Mouse (Mus musculus): ENCODE measurements around the gene Nuak1. TPM values are rescaled to one million over a fixed set of nuclear protein-coding genes. Genes with fewer than 3 reads are reported as not detected.
A peak's percentile ranks its signal among the peaks of the same experiment; 100 is the strongest.

Gene Nuak1
- total and polyA plus RNA-seq, 2 experiments from 2014 or later = 1.7 to 36.8 TPM

DNA sequence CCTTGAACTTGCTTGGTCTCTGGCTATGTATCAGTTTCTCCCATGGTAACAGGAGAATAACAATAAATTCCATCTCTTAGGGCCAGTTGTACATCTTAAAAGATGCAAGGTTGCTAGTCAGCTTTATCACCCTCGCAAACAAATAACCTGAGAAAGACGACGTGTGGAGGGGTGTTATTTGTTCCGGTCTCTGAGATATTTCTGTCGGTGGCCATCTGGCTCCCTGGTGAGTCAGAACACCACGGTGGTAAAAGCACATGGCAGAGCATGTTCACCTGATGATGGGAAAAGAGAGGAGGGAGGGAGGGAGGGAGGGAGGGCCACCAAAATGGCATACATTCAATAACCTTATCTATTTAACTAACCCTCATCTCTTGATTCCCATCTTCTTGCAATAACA lies 86.1 kb downstream of the Nuak1 start:
- Histone ChIP-seq H3K9ac (replicated peaks; ENCODE audit: low read depth, low read length) (no peak overlapping the region), H3K27me3 (ENCODE audit: control insufficient read depth, insufficient read depth, low read length) (no peaks in the 10 kb centered on the region), H3K4me2 (ENCODE audit: low read depth, low read length) (no peak overlapping the region), H3K36me3 (replicated peaks; ENCODE audit: control insufficient read depth, insufficient read depth, low read length) (no peaks in the 10 kb centered on the region), H3K27ac (ENCODE audit: low read depth) (no peak overlapping the region), H3K4me1 (ENCODE audit: control insufficient read depth, insufficient read depth) (no peaks in the 10 kb centered on the region; the same call in 1 of the 2 replicates), H3K4me3 (ENCODE audit: low read depth, low read length) (no peak overlapping the region), H3K9me3 (replicated peaks; ENCODE audit: control insufficient read depth, low read length) (no peaks in the 10 kb centered on the region)
- TF ChIP-seq EP300 (IDR thresholded peaks at IDR 0.05; ENCODE audit: low read depth) (no peak), CTCF (IDR thresholded peaks at IDR 0.05; ENCODE audit: low read depth) (no peak)
- WGBS = 33% methylated on average over 6 of the region's 6 CpGs
- no peak for DNase-seq (ENCODE audit: low spot score)
- no peak for ATAC-seq (ENCODE audit: insufficient read depth, low read depth)

DNA sequence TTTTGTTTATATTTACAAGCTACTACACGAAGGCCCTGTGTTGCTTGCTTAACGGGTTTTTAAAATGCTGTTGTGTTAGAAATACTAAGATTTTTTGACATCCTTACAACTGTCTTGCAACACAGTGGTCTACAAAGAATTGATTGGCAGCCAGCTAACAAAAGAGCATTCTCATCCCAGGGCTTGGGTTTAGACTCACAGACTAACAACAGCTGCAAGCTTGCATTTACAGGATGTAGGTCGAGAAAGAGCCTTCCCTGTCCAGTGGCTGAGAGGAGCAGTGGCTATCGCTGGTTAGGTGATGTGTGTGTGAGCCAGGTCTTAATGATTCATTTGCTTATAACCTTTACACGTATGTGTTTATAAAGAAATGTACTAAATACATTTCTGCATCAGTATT lies 94.7 kb downstream of the Nuak1 start:
- TF ChIP-seq CTCF (IDR thresholded peaks at IDR 0.05; ENCODE audit: low read depth) (no peak), EP300 (IDR thresholded peaks at IDR 0.05; ENCODE audit: low read depth) (no peak)
- ATAC-seq (ENCODE audit: insufficient read depth, low read depth) (no peak), DNase-seq (ENCODE audit: low spot score) (no peak)
- Histone ChIP-seq H3K4me2 (ENCODE audit: low read depth, low read length) (no peak overlapping the region), H3K4me3 (ENCODE audit: low read depth, low read length) (no peak overlapping the region), H3K27me3 (ENCODE audit: control insufficient read depth, insufficient read depth, low read length) (no peaks in the 10 kb centered on the region), H3K36me3 (replicated peaks; ENCODE audit: control insufficient read depth, insufficient read depth, low read length) (no peaks in the 10 kb centered on the region), H3K9me3 (replicated peaks; ENCODE audit: control insufficient read depth, low read length) (no peaks in the 10 kb centered on the region), H3K9ac (replicated peaks; ENCODE audit: low read depth, low read length) (no peak overlapping the region), H3K4me1 (ENCODE audit: control insufficient read depth, insufficient read depth) (0 out of 2 replicates have a peak, but pooled peaks cover 10% of the 10 kb centered on the region), H3K27ac (ENCODE audit: low read depth) (no peak overlapping the region)
- 67% methylated on average over 5 of the region's 5 CpGs for WGBS

DNA sequence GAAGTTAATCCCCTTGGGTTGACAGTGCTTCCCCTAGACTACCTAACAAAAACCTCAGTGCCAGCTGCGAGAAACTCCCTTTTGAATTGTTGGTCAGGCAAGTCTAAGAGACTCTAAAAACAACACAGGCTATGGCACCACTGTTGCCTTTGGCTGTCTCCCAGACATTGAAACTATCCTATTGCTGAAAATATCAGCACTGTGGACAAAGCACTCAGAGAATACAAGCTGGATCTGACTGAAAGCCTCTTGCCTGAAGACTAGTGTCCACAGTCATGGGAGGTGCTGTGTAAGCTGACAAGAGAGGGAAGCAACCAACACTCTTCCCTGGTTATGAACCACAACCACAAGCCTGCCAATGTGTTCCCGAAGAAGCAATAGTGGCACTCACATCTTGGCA lies 96.9 kb downstream of the Nuak1 start:
- Histone ChIP-seq H3K4me2 (ENCODE audit: low read depth, low read length) (no peak overlapping the region), H3K36me3 (replicated peaks; ENCODE audit: control insufficient read depth, insufficient read depth, low read length) (no peaks in the 10 kb centered on the region), H3K4me1 (ENCODE audit: control insufficient read depth, insufficient read depth) (peaks cover 21% of the 10 kb centered on the region), H3K9ac (replicated peaks; ENCODE audit: low read depth, low read length) (no peak overlapping the region), H3K27me3 (ENCODE audit: control insufficient read depth, insufficient read depth, low read length) (no peaks in the 10 kb centered on the region), H3K9me3 (replicated peaks; ENCODE audit: control insufficient read depth, low read length) (no peaks in the 10 kb centered on the region), H3K27ac (ENCODE audit: low read depth) (no peak overlapping the region), H3K4me3 (ENCODE audit: low read depth, low read length) (no peak overlapping the region)
- no peak for ATAC-seq (ENCODE audit: insufficient read depth, low read depth)
- no peak for DNase-seq (ENCODE audit: low spot score)
- 78% methylated on average over 2 of the region's 2 CpGs for WGBS
- TF ChIP-seq EP300 (IDR thresholded peaks at IDR 0.05; ENCODE audit: low read depth) (no peak), CTCF (IDR thresholded peaks at IDR 0.05; ENCODE audit: low read depth) (no peak)

DNA sequence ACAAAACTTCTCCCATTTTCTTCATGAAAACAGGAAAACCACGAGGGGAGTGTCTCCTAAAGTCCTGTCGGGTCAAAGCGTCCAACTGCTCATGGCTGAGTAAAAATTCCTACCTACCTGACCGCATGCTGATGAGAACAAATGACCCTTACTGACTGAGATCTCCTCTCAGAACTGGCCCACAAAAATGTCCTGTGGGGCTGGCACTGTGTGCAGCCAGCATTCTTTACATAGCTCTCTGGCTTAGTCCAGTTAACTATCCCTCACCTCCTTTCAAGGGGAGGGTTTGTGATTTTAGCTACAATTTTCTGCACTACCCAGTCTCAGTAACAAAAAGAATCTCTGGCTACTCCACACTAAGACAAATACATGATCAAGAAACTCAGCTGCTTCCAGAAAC lies 100.9 kb downstream of the Nuak1 start:
- Histone ChIP-seq H3K4me1 (ENCODE audit: control insufficient read depth, insufficient read depth) (peaks cover 14% of the 10 kb centered on the region), H3K4me3 (ENCODE audit: low read depth, low read length) (no peak overlapping the region), H3K4me2 (ENCODE audit: low read depth, low read length) (no peak overlapping the region), H3K27me3 (ENCODE audit: control insufficient read depth, insufficient read depth, low read length) (no peaks in the 10 kb centered on the region), H3K9ac (replicated peaks; ENCODE audit: low read depth, low read length) (no peak overlapping the region), H3K9me3 (replicated peaks; ENCODE audit: control insufficient read depth, low read length) (no peaks in the 10 kb centered on the region), H3K36me3 (replicated peaks; ENCODE audit: control insufficient read depth, insufficient read depth, low read length) (no peaks in the 10 kb centered on the region), H3K27ac (ENCODE audit: low read depth) (no peak overlapping the region)
- TF ChIP-seq CTCF (IDR thresholded peaks at IDR 0.05; ENCODE audit: low read depth) (no peak), EP300 (IDR thresholded peaks at IDR 0.05; ENCODE audit: low read depth) (no peak)
- ATAC-seq (ENCODE audit: insufficient read depth, low read depth) = 0 out of 2 replicates have a peak, but pooled peaks have one; percentile 24
- WGBS = 42% methylated on average over 4 of the region's 4 CpGs
- no peak for DNase-seq (ENCODE audit: low spot score)

DNA sequence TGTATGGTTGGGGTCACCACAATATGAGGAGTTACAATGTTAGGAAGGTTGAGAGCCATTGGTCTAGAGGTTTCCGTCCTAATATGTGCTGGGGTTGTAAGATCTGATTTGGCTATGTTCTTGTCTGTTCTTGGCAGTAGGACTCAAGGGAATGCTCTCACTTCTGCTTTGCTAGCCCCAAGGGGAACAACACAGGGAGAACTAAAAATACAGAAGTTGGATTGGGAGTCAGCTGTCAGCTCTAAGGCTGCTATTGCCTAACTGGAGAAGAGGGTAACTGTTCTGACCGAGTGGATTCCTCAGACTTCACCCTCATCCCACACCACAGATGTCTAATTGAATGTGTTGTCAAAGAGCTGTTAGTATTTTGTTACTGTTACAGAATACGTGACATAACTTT lies 101.6 kb downstream of the Nuak1 start:
- Histone ChIP-seq H3K4me1 (ENCODE audit: control insufficient read depth, insufficient read depth) (peaks cover 14% of the 10 kb centered on the region), H3K9ac (replicated peaks; ENCODE audit: low read depth, low read length) (no peak overlapping the region), H3K27me3 (ENCODE audit: control insufficient read depth, insufficient read depth, low read length) (no peaks in the 10 kb centered on the region), H3K4me3 (ENCODE audit: low read depth, low read length) (no peak overlapping the region), H3K27ac (ENCODE audit: low read depth) (no peak overlapping the region), H3K4me2 (ENCODE audit: low read depth, low read length) (no peak overlapping the region), H3K9me3 (replicated peaks; ENCODE audit: control insufficient read depth, low read length) (no peaks in the 10 kb centered on the region), H3K36me3 (replicated peaks; ENCODE audit: control insufficient read depth, insufficient read depth, low read length) (no peaks in the 10 kb centered on the region)
- WGBS = 63% methylated on average over 3 of the region's 3 CpGs
- no peak for TF ChIP-seq CTCF (IDR thresholded peaks at IDR 0.05; ENCODE audit: low read depth)
- no peak for TF ChIP-seq EP300 (IDR thresholded peaks at IDR 0.05; ENCODE audit: low read depth)
- DNase-seq (ENCODE audit: low spot score) (peak; percentile 14), ATAC-seq (ENCODE audit: insufficient read depth, low read depth) (no peak)

DNA sequence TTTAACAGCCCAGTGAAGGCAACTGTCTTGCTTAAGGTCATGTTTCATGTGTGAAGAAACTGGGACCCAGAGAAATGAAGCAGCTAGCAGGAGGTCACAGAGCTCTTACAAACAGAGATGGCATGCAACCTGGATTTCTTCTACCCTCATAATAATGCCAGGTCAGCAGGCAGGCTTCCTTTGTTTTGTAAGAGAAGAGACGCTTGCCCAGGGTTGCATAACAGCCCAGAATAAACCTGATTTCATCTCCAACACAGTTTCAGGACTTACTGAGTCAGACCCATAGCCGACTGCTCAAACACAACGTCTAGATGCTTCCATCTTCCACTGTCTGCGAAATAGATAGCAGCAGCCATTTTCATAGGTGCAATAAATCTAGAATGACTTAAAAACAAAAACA lies 105.0 kb downstream of the Nuak1 start:
- DNase-seq (ENCODE audit: low spot score) (no peak), ATAC-seq (ENCODE audit: insufficient read depth, low read depth) (no peak)
- TF ChIP-seq CTCF (IDR thresholded peaks at IDR 0.05; ENCODE audit: low read depth) (no peak), EP300 (IDR thresholded peaks at IDR 0.05; ENCODE audit: low read depth) (no peak)
- no peak overlapping the region for H3K4me3 ChIP-seq (ENCODE audit: low read depth, low read length)
- no peak overlapping the region for H3K9ac ChIP-seq (replicated peaks; ENCODE audit: low read depth, low read length)
- H3K4me2 ChIP-seq (ENCODE audit: low read depth, low read length) = no peak overlapping the region
- WGBS = 67% methylated on average over 4 of the region's 4 CpGs
- H3K9me3 ChIP-seq (replicated peaks; ENCODE audit: control insufficient read depth, low read length) = no peaks in the 10 kb centered on the region
- H3K4me1 ChIP-seq (ENCODE audit: control insufficient read depth, insufficient read depth) = peaks cover 14% of the 10 kb centered on the region
- H3K27me3 ChIP-seq (ENCODE audit: control insufficient read depth, insufficient read depth, low read length) = no peaks in the 10 kb centered on the region
- H3K27ac ChIP-seq (ENCODE audit: low read depth) = no peak overlapping the region
- H3K36me3 ChIP-seq (replicated peaks; ENCODE audit: control insufficient read depth, insufficient read depth, low read length) = no peaks in the 10 kb centered on the region
